Mouse (Mus musculus) urinary bladder, postnatal 36 days (tissue): ENCODE results near the gene Zgrf1.

Experiments
- DNase-seq, 2 experiments: peaks; one replicate each; pipeline ENCODE4 v3.0.0; 2022; ENCODE audit warnings: low spot score in 2 of 2, mixed read lengths in 1 of 2

The Zgrf1 gene

DNA sequence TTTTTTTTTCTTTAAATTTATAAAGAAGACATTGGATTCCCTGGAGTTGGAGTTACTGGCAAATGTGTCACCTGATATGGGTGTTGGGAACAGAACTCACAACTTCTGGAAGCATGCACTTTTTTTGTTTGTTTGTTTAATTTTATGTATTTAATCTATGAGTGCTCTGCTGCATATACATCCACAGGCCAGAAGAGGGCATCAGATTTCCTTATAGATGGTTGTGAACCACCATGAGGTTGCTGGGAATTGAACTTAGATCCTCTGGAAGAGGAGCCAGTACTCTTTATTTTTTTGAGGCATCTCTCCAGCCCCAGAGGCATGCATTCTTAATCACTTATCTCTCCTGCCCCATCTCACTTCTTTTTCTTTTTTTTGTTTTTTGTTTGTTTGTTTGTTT, 4.9 kb downstream of the Zgrf1 start:
- no peak for DNase-seq

GRCm38 (mm10) chr3:127562974-127563373, 9.7 kb downstream of the Zgrf1 start:
- no peak for DNase-seq

- no peak for DNase-seq
These were observed 11.8 kb downstream of the Zgrf1 start for GRCm38 (mm10) chr3:127565129-127565528.

DNA sequence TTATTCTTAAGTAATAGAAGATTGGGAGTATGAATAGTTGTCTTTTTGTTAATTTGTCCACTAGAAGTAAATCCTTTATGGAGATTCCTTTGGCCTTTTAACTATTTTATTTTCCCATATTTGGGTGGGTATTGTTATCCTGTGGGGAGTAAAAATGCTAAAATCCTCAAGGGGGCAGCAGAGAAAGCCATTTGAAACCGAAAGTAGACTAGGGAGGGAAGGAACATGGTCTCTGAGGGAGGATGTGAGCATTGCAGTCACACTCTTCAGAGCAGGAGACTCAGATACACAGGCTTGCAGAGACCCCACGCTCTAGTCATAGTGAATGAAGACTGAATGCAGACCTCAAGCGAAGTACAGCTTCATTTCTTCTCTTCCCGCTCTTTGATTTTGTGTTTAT, 19.3 kb downstream of the Zgrf1 start:
- peak; percentile 5 to 9 for DNase-seq

DNA sequence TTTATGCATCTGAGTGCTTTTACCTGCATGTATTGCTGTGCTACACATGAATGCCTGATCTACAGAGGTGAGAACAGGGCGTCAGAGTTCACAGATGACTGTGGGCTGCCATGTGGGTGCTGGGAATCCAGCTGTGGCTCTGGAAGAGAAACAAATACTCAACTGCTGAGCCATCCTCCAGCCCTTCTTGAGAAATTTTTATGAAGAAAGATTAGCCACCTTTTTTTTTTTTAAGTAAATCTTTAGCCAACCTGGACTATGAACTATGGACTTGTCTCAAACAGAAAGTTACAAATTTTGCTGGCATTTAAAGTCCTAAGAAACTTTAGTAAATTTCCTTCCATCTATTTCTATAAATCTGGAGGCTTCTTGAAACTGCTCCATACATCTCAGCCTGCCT, 43.8 kb downstream of the Zgrf1 start:
- DNase-seq = no peak

GRCm38 (mm10) chr3:127608109-127608508, 54.8 kb downstream of the Zgrf1 start:
- DNase-seq = no peak

GRCm38 (mm10) chr3:127625296-127625695, 72.0 kb downstream of the Zgrf1 start:
- DNase-seq = peak in 1 of 2 experiments; percentile 66

DNA sequence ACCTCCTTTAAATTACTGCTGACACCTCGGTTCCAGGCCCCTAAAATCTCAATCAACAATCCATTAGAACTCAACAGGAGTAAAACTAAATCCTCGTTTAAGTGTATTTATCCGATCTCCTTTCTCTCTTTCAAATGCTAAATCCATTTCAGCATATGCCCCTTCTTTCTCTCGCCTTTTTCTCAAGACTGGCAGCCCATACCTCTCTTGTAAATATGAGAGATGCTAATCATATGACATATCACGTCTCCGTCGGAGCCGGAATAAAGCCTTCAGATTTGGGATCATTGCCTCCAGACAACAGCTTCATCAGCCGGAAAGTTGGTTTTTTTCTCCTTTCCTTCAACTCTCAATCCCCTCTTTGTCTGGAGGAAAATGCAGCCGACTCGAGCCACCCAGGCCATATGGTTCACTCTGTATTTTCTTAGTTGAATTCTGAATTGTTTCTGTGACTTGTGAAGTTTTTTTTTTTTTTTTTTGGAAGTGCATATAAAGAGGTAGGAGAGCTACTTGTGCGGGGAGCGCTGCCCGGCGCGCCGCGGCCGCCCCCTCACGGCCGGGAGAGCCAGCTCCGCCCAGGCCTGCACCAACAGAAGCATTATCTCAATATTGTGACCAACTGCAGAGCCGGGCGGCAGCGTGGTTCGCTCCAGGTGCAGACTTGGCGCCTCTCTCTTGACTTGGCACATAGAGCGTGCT, 72.6 kb downstream of the Zgrf1 start:
- DNase-seq = no peak

GRCm38 (mm10) chr3:127626524-127626923, 73.2 kb downstream of the Zgrf1 start:
- no peak for DNase-seq

GRCm38 (mm10) chr3:127627151-127627955, 74.1 kb downstream of the Zgrf1 start:
- no peak for DNase-seq

DNA sequence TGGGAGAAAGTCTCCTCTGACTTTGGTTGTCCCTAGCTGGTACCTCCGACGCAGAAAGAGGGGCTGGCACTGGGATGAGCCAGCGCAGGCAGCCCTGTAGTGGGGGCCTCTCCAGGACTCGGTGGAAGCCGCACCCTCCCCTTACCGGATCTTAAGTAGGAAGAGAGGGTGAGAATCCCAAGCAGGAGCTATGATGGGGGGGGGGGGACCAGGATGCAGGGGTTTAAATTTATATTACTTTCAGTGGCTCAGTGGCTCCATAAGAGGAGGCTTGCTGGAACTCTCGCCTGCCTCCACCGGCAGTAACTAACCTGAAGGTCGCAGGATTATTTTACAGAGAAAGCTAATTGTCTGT, 74.6 kb downstream of the Zgrf1 start:
- DNase-seq = no peak

GRCm38 (mm10) chr3:127628311-127629184, 75.3 kb downstream of the Zgrf1 start:
- no peak for DNase-seq

- DNase-seq = no peak
These were observed 76.9 kb downstream of the Zgrf1 start for GRCm38 (mm10) chr3:127630190-127630589.

GRCm38 (mm10) chr3:127630735-127631372, 77.6 kb downstream of the Zgrf1 start:
- DNase-seq = no peak

- no peak for DNase-seq
These were observed 78.3 kb downstream of the Zgrf1 start for GRCm38 (mm10) chr3:127631582-127631981.

GRCm38 (mm10) chr3:127632531-127632930, 79.2 kb downstream of the Zgrf1 start:
- DNase-seq = no peak

- DNase-seq = no peak
These were observed 80.1 kb downstream of the Zgrf1 start, which contains the start of gene Neurog2 for GRCm38 (mm10) chr3:127633080-127634032. Gene Neurog2, plus strand, starts transcription at chr3:127633135.

DNA sequence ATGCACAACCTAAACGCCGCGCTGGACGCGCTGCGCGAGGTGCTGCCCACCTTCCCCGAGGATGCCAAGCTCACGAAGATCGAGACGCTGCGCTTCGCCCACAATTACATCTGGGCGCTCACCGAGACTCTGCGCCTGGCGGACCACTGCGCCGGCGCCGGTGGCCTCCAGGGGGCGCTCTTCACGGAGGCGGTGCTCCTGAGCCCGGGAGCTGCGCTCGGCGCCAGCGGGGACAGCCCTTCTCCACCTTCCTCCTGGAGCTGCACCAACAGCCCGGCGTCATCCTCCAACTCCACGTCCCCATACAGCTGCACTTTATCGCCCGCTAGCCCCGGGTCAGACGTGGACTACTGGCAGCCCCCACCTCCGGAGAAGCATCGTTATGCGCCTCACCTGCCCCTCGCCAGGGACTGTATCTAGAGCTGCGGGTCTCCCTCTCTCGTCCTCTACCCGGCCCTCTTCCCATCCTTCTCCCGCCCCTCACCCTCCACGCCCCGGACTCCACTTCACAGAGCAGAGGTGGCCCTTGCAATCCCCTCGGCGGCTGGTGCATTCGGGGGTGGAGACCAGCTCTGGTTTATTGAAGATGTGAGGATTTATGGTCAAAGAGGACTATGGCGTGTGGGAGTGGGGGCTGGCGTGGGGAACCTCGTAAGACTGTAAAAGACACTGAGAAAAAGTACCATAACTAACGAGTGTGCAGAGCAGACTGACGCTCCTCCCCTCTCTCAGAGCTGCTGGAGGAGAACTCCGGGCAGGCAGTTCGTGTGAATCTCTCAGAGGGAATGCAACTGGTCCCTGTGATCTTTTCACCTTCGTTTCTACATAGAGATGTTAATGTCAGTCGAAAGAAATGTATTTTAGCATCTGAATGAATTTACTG, 81.1 kb downstream of the Zgrf1 start:
- peak; percentile 53 to 63 for DNase-seq

GRCm38 (mm10) chr3:127634984-127635349, 81.7 kb downstream of the Zgrf1 start:
- no peak for DNase-seq
